Mouse (Mus musculus): Measurements from ENCODE around the gene Olfr917. TPM values are rescaled to one million over a fixed set of nuclear protein-coding genes. Genes with fewer than 3 reads are reported as not detected.

The Olfr917 gene
- polyA plus RNA-seq (2015; fragmentation: Nextera tagmentation; extraction: Ambion mirVana): not detected in 2 replicates

GRCm38 (mm10) chr9:38665742-38666141, at the start of gene Olfr917:
Gene Olfr917 (minus strand): TSS chr9:38665842.
- Histone ChIP-seq H3K27me3 (no peaks in the 10 kb centered on the region), H3K4me3 (no peak within 1 kb of the TSS), H3K9me3 (no peaks in the 10 kb centered on the region), H3K27ac (no peak within 1 kb of the TSS), H3K9ac (no peak within 1 kb of the TSS), H3K4me2 (no peak within 1 kb of the TSS), H3K4me1 (no peaks in the 10 kb centered on the region), H3K36me3 (no peaks in the 10 kb centered on the region)
- 59% methylated on average over 1 of the region's 1 CpGs for WGBS
- no peak for ATAC-seq (ENCODE audit: borderline replicate concordance, extremely low read depth, low FRiP score, low TSS enrichment)

- no peak for ATAC-seq (ENCODE audit: borderline replicate concordance, extremely low read depth, low FRiP score, low TSS enrichment)
- 80% methylated on average over 2 of the region's 2 CpGs for WGBS
Measured at GRCm38 (mm10) chr9:38674501-38674900, 8.9 kb upstream of the Olfr917 start, which contains the start of gene Olfr918. Gene Olfr918 (minus strand): TSS chr9:38674601.

GRCm38 (mm10) chr9:38672887-38673286, 7.2 kb upstream of the Olfr917 start:
- WGBS: 78% methylated on average over 2 of the region's 2 CpGs
- H3K27ac ChIP-seq: no peak overlapping the region
- no peak overlapping the region for H3K4me3 ChIP-seq
- no peak overlapping the region for H3K9ac ChIP-seq
- H3K4me2 ChIP-seq: no peak overlapping the region
- H3K36me3 ChIP-seq: no peaks in the 10 kb centered on the region
- H3K27me3 ChIP-seq: no peaks in the 10 kb centered on the region
- no peaks in the 10 kb centered on the region for H3K4me1 ChIP-seq
- no peaks in the 10 kb centered on the region for H3K9me3 ChIP-seq
- no peak for ATAC-seq (ENCODE audit: borderline replicate concordance, extremely low read depth, low FRiP score, low TSS enrichment)

More at GRCm38 (mm10) chr9:38674501-38674900, 8.9 kb upstream of the Olfr917 start, which contains the start of gene Olfr918:
- H3K9ac ChIP-seq: no peak within 1 kb of the TSS
- H3K4me3 ChIP-seq: no peak within 1 kb of the TSS
- H3K27ac ChIP-seq: no peak within 1 kb of the TSS
- H3K36me3 ChIP-seq: no peaks in the 10 kb centered on the region
- H3K4me1 ChIP-seq: no peaks in the 10 kb centered on the region
- H3K9me3 ChIP-seq: no peaks in the 10 kb centered on the region
- H3K27me3 ChIP-seq: no peaks in the 10 kb centered on the region
- no peak within 1 kb of the TSS for H3K4me2 ChIP-seq

GRCm38 (mm10) chr9:38659775-38660174, 5.9 kb downstream of the Olfr917 start, which contains the start of gene Olfr916:
Gene Olfr916 (minus strand): TSS chr9:38659875.
- no peak within 1 kb of the TSS for H3K27ac ChIP-seq
- H3K9me3 ChIP-seq: no peaks in the 10 kb centered on the region
- H3K4me3 ChIP-seq: no peak within 1 kb of the TSS
- no peaks in the 10 kb centered on the region for H3K27me3 ChIP-seq
- no peaks in the 10 kb centered on the region for H3K36me3 ChIP-seq
- no peak for ATAC-seq (ENCODE audit: borderline replicate concordance, extremely low read depth, low FRiP score, low TSS enrichment)
- WGBS: 59% methylated on average over 1 of the region's 1 CpGs
- no peaks in the 10 kb centered on the region for H3K4me1 ChIP-seq
- H3K4me2 ChIP-seq: no peak within 1 kb of the TSS
- H3K9ac ChIP-seq: no peak within 1 kb of the TSS

- Histone ChIP-seq H3K9me3 (no peaks in the 10 kb centered on the region), H3K4me1 (no peaks in the 10 kb centered on the region), H3K27ac (no peak overlapping the region), H3K4me3 (no peak overlapping the region), H3K36me3 (no peaks in the 10 kb centered on the region), H3K9ac (no peak overlapping the region), H3K27me3 (no peaks in the 10 kb centered on the region), H3K4me2 (no peak overlapping the region)
- ATAC-seq (ENCODE audit: borderline replicate concordance, extremely low read depth, low FRiP score, low TSS enrichment): no peak
- WGBS: 77% methylated on average over 4 of the region's 4 CpGs
Measured at GRCm38 (mm10) chr9:38632406-38632805, 33.2 kb downstream of the Olfr917 start.

Other genes starting within 250 kb of the Olfr917 start
- not detected in 2 replicates for gene Olfr901, start 236.4 kb downstream of the Olfr917 start, polyA plus RNA-seq (2015; fragmentation: Nextera tagmentation; extraction: Ambion mirVana)
- gene Olfr902, start 218.2 kb downstream of the Olfr917 start, polyA plus RNA-seq (2015; fragmentation: Nextera tagmentation; extraction: Ambion mirVana): not detected in 2 replicates
- gene Olfr904, start 202.7 kb downstream of the Olfr917 start, polyA plus RNA-seq (2015; fragmentation: Nextera tagmentation; extraction: Ambion mirVana): not detected in 2 replicates
- not detected in 2 replicates for gene Olfr905, start 194.7 kb downstream of the Olfr917 start, polyA plus RNA-seq (2015; fragmentation: Nextera tagmentation; extraction: Ambion mirVana)
- gene Olfr906, start 178.8 kb downstream of the Olfr917 start, polyA plus RNA-seq (2015; fragmentation: Nextera tagmentation; extraction: Ambion mirVana): not detected in 2 replicates
- not detected in 2 replicates for gene Olfr907, start 170.0 kb downstream of the Olfr917 start, polyA plus RNA-seq (2015; fragmentation: Nextera tagmentation; extraction: Ambion mirVana)
- not detected in 2 replicates for gene Olfr911-ps1, start 144.3 kb downstream of the Olfr917 start, polyA plus RNA-seq (2015; fragmentation: Nextera tagmentation; extraction: Ambion mirVana)
- not detected in 2 replicates for gene Olfr910, start 128.0 kb downstream of the Olfr917 start, polyA plus RNA-seq (2015; fragmentation: Nextera tagmentation; extraction: Ambion mirVana)
- gene Olfr912, start 85.7 kb downstream of the Olfr917 start, polyA plus RNA-seq (2015; fragmentation: Nextera tagmentation; extraction: Ambion mirVana): not detected in 2 replicates
- gene Olfr913, start 73.1 kb downstream of the Olfr917 start, polyA plus RNA-seq (2015; fragmentation: Nextera tagmentation; extraction: Ambion mirVana): not detected in 2 replicates
- gene Olfr914, start 60.7 kb downstream of the Olfr917 start, polyA plus RNA-seq (2015; fragmentation: Nextera tagmentation; extraction: Ambion mirVana): not detected in 2 replicates
- gene Olfr916, start 6.0 kb downstream of the Olfr917 start, polyA plus RNA-seq (2015; fragmentation: Nextera tagmentation; extraction: Ambion mirVana): not detected in 2 replicates
- gene Olfr918, start 8.8 kb upstream of the Olfr917 start, polyA plus RNA-seq (2015; fragmentation: Nextera tagmentation; extraction: Ambion mirVana): not detected in 2 replicates
- gene Olfr919, start 37.8 kb upstream of the Olfr917 start, polyA plus RNA-seq (2015; fragmentation: Nextera tagmentation; extraction: Ambion mirVana): not detected in 2 replicates
- 16.3 and 20.7 TPM in 2 replicates for gene Vwa5a, start 52.4 kb upstream of the Olfr917 start, polyA plus RNA-seq (2015; fragmentation: Nextera tagmentation; extraction: Ambion mirVana)
- 0.02 and 0.03 TPM in 2 replicates for gene Olfr920, start 86.5 kb upstream of the Olfr917 start, polyA plus RNA-seq (2015; fragmentation: Nextera tagmentation; extraction: Ambion mirVana)
- not detected in 2 replicates for gene Olfr921, start 107.2 kb upstream of the Olfr917 start, polyA plus RNA-seq (2015; fragmentation: Nextera tagmentation; extraction: Ambion mirVana)
- not detected in 2 replicates for gene Olfr922, start 148.8 kb upstream of the Olfr917 start, polyA plus RNA-seq (2015; fragmentation: Nextera tagmentation; extraction: Ambion mirVana)
- not detected in 2 replicates for gene Olfr923, start 160.7 kb upstream of the Olfr917 start, polyA plus RNA-seq (2015; fragmentation: Nextera tagmentation; extraction: Ambion mirVana)
- not detected in 2 replicates for gene Olfr924, start 178.6 kb upstream of the Olfr917 start, polyA plus RNA-seq (2015; fragmentation: Nextera tagmentation; extraction: Ambion mirVana)
- not detected in 2 replicates for gene Olfr26, start 189.2 kb upstream of the Olfr917 start, polyA plus RNA-seq (2015; fragmentation: Nextera tagmentation; extraction: Ambion mirVana)
- gene Olfr926, start 211.3 kb upstream of the Olfr917 start, polyA plus RNA-seq (2015; fragmentation: Nextera tagmentation; extraction: Ambion mirVana): not detected in 2 replicates